Mouse (Mus musculus) heart, adult 2 months (tissue): ENCODE measurements at regions not wholly inside any gene's neighbourhood (a gene's known extent, or its start where the extent isn't known, plus 50 kb on each side); places are given as distances from the start of the nearest gene placed in this dataset.

Source experiments
- DNase-seq, 2 experiments: peaks; one replicate each; pipeline ENCODE4 v3.0.0; 2021
- H3K27ac ChIP-seq: fragments of 200-600 bp; 2 replicates; pipeline ENCODE4 v1.8.1; 2022
- H3K27me3 ChIP-seq: fragments of 200-500 bp; 2 replicates; pipeline ENCODE4 v1.6.1; 2012; ENCODE audit warnings: mild to moderate bottlenecking, low read length, inconsistent platforms, mixed read lengths; ENCODE audit not compliant: control insufficient read depth, insufficient read depth
- H3K36me3 ChIP-seq: fragments of 200-500 bp; 2 replicates; pipeline ENCODE4 v1.6.1; 2012; ENCODE audit warnings: low read length, inconsistent platforms; ENCODE audit not compliant: control insufficient read depth, insufficient read depth
- H3K4me1 ChIP-seq: fragments of 200-500 bp; 2 replicates; pipeline ENCODE4 v1.6.1; 2011; ENCODE audit warnings: low read length; ENCODE audit not compliant: control insufficient read depth, insufficient read depth
- H3K4me3 ChIP-seq: fragments of 200-600 bp; 2 replicates; pipeline ENCODE4 v1.8.1; 2022
- H3K79me2 ChIP-seq: fragments of 200-500 bp; replicated peaks from 2 replicates; pipeline ENCODE4 v1.6.1; 2012; ENCODE audit warnings: mild to moderate bottlenecking, inconsistent platforms, low read length, moderate library complexity, mixed read lengths; ENCODE audit not compliant: control insufficient read depth, insufficient read depth
- H3K9ac ChIP-seq: fragments of 200-500 bp; 2 replicates; pipeline ENCODE4 v1.6.1; 2012; ENCODE audit warnings: low read depth, mild to moderate bottlenecking, control low read depth, inconsistent platforms, low read length, mixed read lengths
- CTCF ChIP-seq: fragments of 200-600 bp; IDR thresholded peaks from 2 replicates; pipeline ENCODE4 v1.8.1; 2022; ENCODE audit warnings: antibody characterized with exemption, mild to moderate bottlenecking, moderate library complexity
- EP300 ChIP-seq: fragments of 200-500 bp; IDR thresholded peaks from 2 replicates; pipeline ENCODE4 v1.6.1; 2011; ENCODE audit warnings: low read depth, low read length, control low read depth; ENCODE audit not compliant: insufficient read depth
- POLR2A ChIP-seq: fragments of 200-500 bp; IDR thresholded peaks from 2 replicates; pipeline ENCODE4 v1.6.1; 2011; ENCODE audit warnings: mild to moderate bottlenecking, low read depth, low read length, control low read depth; ENCODE audit not compliant: insufficient read depth
- WGBS: fragments of 180-500 bp; shearing (Covaris S2); methylation state at CpG from one replicate; pipeline ENCODE4 v1.1.7; 2018; 5-methylcytosine and 5-hydroxymethylcytosine counted together
- intact Hi-C: fragments of 180-260 bp; cut with DNase I; formaldehyde crosslinking; loops from one replicate; pipeline ENCODE4 v1.15.1; 2025

- Histone ChIP-seq H3K36me3 (no peaks in the 10 kb centered on the region), H3K4me3 (no peak overlapping the region), H3K27me3 (no peaks in the 10 kb centered on the region), H3K4me1 (no peaks in the 10 kb centered on the region), H3K79me2 (no peaks in the 10 kb centered on the region), H3K9ac (no peak overlapping the region), H3K27ac (no peak overlapping the region)
- intact Hi-C loops, result no loop called here
- DNase-seq, result no peak
- 49% methylated on average over 2 of the region's 2 CpGs for WGBS
- TF ChIP-seq CTCF (no peak), POLR2A (no peak), EP300 (no peak)
Observed at GRCm38 (mm10) chr3:83712355-83712754, 53.8 kb upstream of the Sfrp2 start.

- WGBS, result 60% methylated on average over 6 of the region's 6 CpGs
- H3K79me2 ChIP-seq, result no peaks in the 10 kb centered on the region
- TF ChIP-seq POLR2A (no peak), CTCF (peak; percentile 35)
- no peak overlapping the region for H3K9ac ChIP-seq
- H3K27me3 ChIP-seq, result no peaks in the 10 kb centered on the region
- intact Hi-C loops, result no loop called here
- no peaks in the 10 kb centered on the region for H3K4me1 ChIP-seq
- no peaks in the 10 kb centered on the region for H3K36me3 ChIP-seq
- DNase-seq, result no peak
- H3K4me3 ChIP-seq, result no peak overlapping the region
- no peak overlapping the region for H3K27ac ChIP-seq
Observed at GRCm38 (mm10) chr3:83714572-83714971, 51.5 kb upstream of the Sfrp2 start.
